Mouse (Mus musculus): ENCODE data around the gene Gpsm3.

- no peak for TF ChIP-seq POLR2A (IDR thresholded peaks at IDR 0.05; ENCODE audit: control insufficient read depth, low read depth, low read length)
- no peak for TF ChIP-seq CTCF (IDR thresholded peaks at IDR 0.05; ENCODE audit: control insufficient read depth, insufficient read depth, insufficient replicate concordance, low read depth, low read length)
Measured at GRCm38 (mm10) chr17:34561200-34561599, 28.4 kb upstream of the Gpsm3 start.
